In genomic region chr3:148977124-148977529, GRCm38 (mm10) we compare ENCODE assay signal across 10 mouse cellular contexts. TPM values are rescaled to one million over a fixed set of nuclear protein-coding genes. Genes with fewer than 3 reads are reported as not detected.
DNase-seq lines count a peak whose midpoint lies in the region; ATAC-seq lines count a peak whose summit lies in the region.
"Had no signal": no experiment of that assay in that cellular context is flagged by ENCODE, and none has a peak within 500 bp of the region (broad histone marks: within the 10 kb centered on the region; RNA-seq: fewer than 3 reads in every experiment).

No protein-coding gene starts in this region.

- whole genome bisulfite sequencing in heart, embryonic 12.5 days = 34% methylated on average over 16 of the region's 16 CpGs
- 19% methylated on average over 16 of the region's 16 CpGs for WGBS in heart, embryonic 15.5 days

- intact Hi-C loops in heart, postnatal 25 days (cut with DNase I) = no loop called here
- intact Hi-C loops in gastrocnemius, postnatal 36 days (cut with DNase I) = no loop called here

- no peak for ATAC-seq in heart, embryonic 12.5 days (ENCODE audit: insufficient number of reproducible peaks, low FRiP score)
- ATAC-seq in heart, embryonic 15.5 days (replicated peaks; ENCODE audit: insufficient number of reproducible peaks, insufficient read depth, low FRiP score, low read depth) = no peak; the same call in 1 of the 2 replicates

- H3K36me3 ChIP-seq in heart, embryonic 12.5 days = no peaks in the 10 kb centered on the region
- no peaks in the 10 kb centered on the region for H3K36me3 ChIP-seq in heart, embryonic 15.5 days
- H3K36me3 ChIP-seq: G1E had no signal

- peak overlapping the region; percentile 60; the same call in 1 of the 2 replicates for H3K27ac ChIP-seq in heart, embryonic 12.5 days (ENCODE audit: poor library complexity, severe bottlenecking)
- peak overlapping the region; percentile 66 for H3K27ac ChIP-seq in heart, embryonic 15.5 days
- H3K27ac ChIP-seq: liver, embryonic 14.5 days had no signal

- no peaks in the 10 kb centered on the region for H3K9me3 ChIP-seq in heart, embryonic 12.5 days (replicated peaks)
- H3K9me3 ChIP-seq in heart, embryonic 15.5 days (replicated peaks) = no peaks in the 10 kb centered on the region

- H3K4me1 ChIP-seq in heart, embryonic 12.5 days (replicated peaks) = peaks cover 36% of the 10 kb centered on the region
- peaks cover 36% of the 10 kb centered on the region for H3K4me1 ChIP-seq in heart, embryonic 15.5 days (replicated peaks)

- H3K4me2 ChIP-seq in heart, embryonic 12.5 days = peak overlapping the region; percentile 65
- peak overlapping the region; percentile 61 for H3K4me2 ChIP-seq in heart, embryonic 15.5 days

- H3K4me3 ChIP-seq in heart, embryonic 12.5 days = peak overlapping the region; percentile 35
- H3K4me3 ChIP-seq in heart, embryonic 15.5 days = peak overlapping the region; percentile 44

- H3K9ac ChIP-seq in heart, embryonic 12.5 days = peak overlapping the region; percentile 54; the same call in 1 of the 2 replicates
- H3K9ac ChIP-seq in heart, embryonic 15.5 days = peak overlapping the region; percentile 37
- H3K9ac ChIP-seq: liver, embryonic 14.5 days had no signal

- no peak for DNase-seq in heart, postnatal 25 days (ENCODE audit: low spot score)
- DNase-seq in brain, adult 2 months (ENCODE audit: low read depth, low spot score) = peak; percentile 56
- peak; percentile 25 to 35 for DNase-seq in lung, postnatal 4 days
- DNase-seq in urinary bladder, postnatal 14 days (ENCODE audit: low spot score) = no peak
- no peak for DNase-seq in gastrocnemius, postnatal 36 days
- DNase-seq in spleen, postnatal 10 days (ENCODE audit: low spot score in 2 of 2) = no peak

- H3K27me3 ChIP-seq in heart, embryonic 12.5 days (replicated peaks) = no peaks in the 10 kb centered on the region
- H3K27me3 ChIP-seq in heart, embryonic 15.5 days = no peaks in the 10 kb centered on the region

RNA-seq across cellular contexts. Expression of gene Adgrl2, which starts 13.2 kb away (rescaled TPM):
- polyA plus RNA-seq in heart, embryonic 12.5 days (2016; fragmentation: Nextera tagmentation; extraction: Ambion mirVana) = 48.1 and 52.2 TPM in 2 replicates
- total RNA-seq in heart, postnatal 25 days (2021) = 10 to 100 TPM; 57.2 to 57.6 TPM
- polyA plus RNA-seq in heart, embryonic 15.5 days (2015; fragmentation: Nextera tagmentation; extraction: Ambion mirVana) = 33.3 and 39.8 TPM in 2 replicates
- total RNA-seq in gastrocnemius, postnatal 36 days (2021) = 10 to 100 TPM; 10.4 to 10.6 TPM
- polyA plus RNA-seq: G1E had no signal

Comparison
In these comparisons a context has a peak if more than half of its experiments do, and no peak if none do; other contexts are left out.
1. DNase-seq: peak in brain, adult 2 months (single experiment) and lung, postnatal 4 days (2 of 2); none in heart, postnatal 25 days (single experiment), urinary bladder, postnatal 14 days (single experiment), gastrocnemius, postnatal 36 days (0 of 2) and spleen, postnatal 10 days (0 of 2).
2. RNA of gene Adgrl2, which starts 13.2 kb away (total RNA-seq): 57.2 to 57.6 TPM in heart, postnatal 25 days; 10.4 to 10.6 TPM in gastrocnemius, postnatal 36 days; every median in the first group is over 4 times any median in the second.